Mouse (Mus musculus) kidney, adult 8-10 months (tissue): ENCODE data around the gene Kank1.
"Not testable (repeated sequence)": the region's sequence is repeated elsewhere in the genome, so short reads cannot be mapped to it uniquely, and the experiment has no call there.

Experiments used
- DNase-seq, 2 experiments: peaks; one replicate each; pipeline ENCODE4 v3.0.0; 2022

Gene Kank1

DNA sequence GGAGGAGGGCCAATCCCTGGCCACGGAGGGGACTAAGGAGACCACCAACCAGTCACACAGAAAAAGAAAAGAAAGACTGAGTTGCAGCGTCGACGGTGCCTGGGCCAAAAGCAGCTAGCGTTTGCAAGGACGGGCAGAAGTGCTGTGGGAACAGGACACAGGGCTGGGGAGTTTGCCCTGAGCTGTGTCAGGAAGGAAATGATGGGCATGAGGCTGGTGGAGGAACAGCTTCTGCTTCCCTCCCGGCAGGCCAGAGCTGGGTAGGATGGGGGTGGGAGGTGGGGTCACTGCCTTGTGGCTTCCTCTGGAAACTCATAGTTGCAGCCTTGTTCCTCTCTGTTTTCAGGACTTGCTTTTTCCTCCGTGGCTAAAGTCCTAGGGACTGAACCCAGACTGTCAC lies 209.1 kb downstream of the Kank1 start:
- no peak for DNase-seq

- no peak for DNase-seq
Observed at GRCm38 (mm10) chr19:25446683-25447082, 209.9 kb downstream of the Kank1 start.

DNA sequence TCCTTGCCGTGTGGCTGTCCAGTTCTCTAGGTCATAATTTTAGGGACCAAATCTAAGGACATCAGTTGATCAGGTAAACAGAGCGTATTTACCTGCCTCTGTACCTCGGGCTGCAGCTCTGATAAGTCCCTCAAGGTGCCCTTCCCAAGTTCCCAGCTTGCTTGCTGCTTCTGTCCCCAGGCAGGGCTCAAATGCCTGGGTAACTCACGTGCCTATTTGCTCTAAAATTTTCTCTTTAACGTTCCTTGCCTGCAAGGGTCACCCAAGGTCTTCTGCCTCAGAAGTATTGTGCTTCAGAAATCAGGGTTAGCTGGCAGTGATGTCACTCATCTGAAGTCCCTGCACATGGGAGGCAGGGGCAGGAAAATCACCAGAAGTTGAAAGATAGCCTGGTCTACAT lies 210.6 kb downstream of the Kank1 start:
- DNase-seq: peak in 1 of 2 experiments; percentile 60

GRCm38 (mm10) chr19:25450869-25451629 lies 214.3 kb downstream of the Kank1 start:
- peak; percentile 62 to 68 for DNase-seq

GRCm38 (mm10) chr19:25453146-25453545 lies 216.4 kb downstream of the Kank1 start:
- DNase-seq: no peak

- no peak for DNase-seq
Observed at GRCm38 (mm10) chr19:25460760-25461159, 224.0 kb downstream of the Kank1 start.

DNA sequence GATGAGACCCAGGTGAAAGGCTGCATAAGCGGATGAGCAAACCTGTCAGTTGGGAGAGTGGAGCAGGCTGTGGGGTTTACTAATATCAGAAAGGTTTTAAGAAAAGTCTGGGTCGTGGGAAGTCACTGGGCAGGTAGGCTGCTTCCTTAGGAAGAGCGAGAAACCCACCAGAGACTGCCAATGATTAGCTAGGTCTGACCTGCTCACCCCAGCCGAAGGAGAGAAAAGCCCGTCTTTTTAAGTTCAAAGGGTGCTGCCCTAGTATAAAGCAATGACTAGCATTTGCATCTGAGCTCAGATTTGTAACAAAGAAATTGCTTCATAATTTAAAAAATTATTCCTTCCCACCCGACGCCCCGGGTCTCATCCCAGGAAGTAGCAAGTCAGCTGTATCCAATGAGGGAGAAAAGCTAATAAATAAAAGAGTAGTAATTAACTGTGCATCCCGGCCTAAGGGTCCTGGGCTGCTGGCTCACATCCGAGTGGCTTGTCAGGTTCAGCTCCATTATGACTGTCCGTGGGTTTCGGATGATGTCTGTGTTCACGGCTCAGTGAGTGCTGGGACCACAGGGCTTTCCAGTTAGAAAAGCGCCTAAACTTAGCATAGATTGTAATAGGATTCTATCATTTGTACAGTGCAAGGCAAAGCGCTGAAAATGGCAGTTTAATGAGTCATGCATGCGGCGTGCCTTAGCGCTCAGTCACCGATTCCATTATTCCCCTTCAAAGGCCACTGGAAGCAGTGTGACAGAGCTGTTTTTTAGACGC lies 225.0 kb downstream of the Kank1 start:
- no peak for DNase-seq

DNA sequence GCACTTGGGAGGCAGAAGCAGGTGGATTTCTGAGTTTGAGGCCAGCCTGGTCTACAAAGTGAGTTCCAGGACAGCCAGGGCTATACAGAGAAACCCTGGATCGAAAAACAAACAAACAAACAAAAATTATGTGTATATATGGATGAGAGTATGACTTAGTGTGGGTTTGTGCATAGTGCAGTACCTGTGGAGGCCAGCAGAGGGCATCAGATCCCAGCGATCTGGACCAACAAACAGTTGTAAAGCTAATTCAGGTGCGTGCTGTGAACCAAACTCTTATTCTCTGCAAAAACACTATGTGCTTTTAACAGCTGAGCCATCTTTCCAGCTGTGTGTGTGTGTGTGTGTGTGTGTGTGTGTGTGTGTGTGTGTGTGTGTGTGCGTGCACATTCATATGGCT lies 239.0 kb downstream of the Kank1 start:
- not testable (repeated sequence) for DNase-seq

GRCm38 (mm10) chr19:25479152-25479669 lies 242.4 kb downstream of the Kank1 start:
- DNase-seq: no peak

DNA sequence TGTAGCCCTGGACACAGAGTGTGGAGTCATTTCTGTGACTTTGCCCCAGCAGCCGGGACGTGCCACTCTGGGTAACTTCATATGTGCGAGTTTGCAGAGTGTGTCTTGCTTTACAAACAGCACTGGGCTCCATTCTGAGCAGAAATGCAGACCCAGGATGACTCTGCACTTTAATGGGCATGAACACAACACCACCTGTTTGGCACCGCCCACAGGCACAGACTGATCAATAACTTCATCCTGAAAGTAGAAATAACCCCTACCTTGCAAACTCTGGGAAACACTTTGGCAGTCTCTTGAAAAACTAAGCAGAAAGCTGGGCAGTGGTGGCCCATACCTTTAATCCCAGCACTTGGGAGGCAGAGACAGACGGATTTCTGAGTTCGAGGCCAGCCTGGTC lies 244.0 kb downstream of the Kank1 start:
- no peak for DNase-seq
